Mouse (Mus musculus) urinary bladder, postnatal 36 days (tissue): ENCODE results near the gene Them7.

Experiments
- DNase-seq, 2 experiments: peaks; one replicate each; pipeline ENCODE4 v3.0.0; 2022; ENCODE audit warnings: low spot score in 2 of 2, mixed read lengths in 1 of 2

Gene Them7

DNA sequence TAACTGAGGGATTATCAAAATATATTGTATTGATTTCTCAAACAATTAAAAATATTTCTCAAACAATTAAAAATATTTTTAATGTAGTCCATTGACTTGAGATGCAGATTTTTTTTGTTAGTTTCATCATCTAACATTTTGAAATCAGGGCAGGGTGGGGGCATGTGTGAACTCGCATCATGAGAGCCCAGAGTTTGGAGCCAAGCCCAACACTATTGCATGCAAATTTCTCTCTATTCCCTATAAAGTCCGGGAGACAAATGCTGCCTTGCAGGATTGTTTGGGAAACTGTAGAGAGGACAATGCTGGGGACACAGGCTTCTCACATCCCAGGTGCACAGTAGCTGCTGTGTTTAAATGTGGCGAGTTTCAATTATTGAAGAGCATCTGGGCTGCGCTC is 151.6 kb downstream of the Them7 start:
- DNase-seq = peak in 1 of 2 experiments; percentile 44

GRCm38 (mm10) chr2:105379682-105380081 is 155.6 kb downstream of the Them7 start:
- no peak for DNase-seq

- DNase-seq = no peak
These were observed 156.7 kb downstream of the Them7 start for GRCm38 (mm10) chr2:105380757-105381319.

GRCm38 (mm10) chr2:105383063-105383462 is 158.9 kb downstream of the Them7 start:
- no peak for DNase-seq

- no peak for DNase-seq
These were observed 160.9 kb downstream of the Them7 start for GRCm38 (mm10) chr2:105384998-105385397.

DNA sequence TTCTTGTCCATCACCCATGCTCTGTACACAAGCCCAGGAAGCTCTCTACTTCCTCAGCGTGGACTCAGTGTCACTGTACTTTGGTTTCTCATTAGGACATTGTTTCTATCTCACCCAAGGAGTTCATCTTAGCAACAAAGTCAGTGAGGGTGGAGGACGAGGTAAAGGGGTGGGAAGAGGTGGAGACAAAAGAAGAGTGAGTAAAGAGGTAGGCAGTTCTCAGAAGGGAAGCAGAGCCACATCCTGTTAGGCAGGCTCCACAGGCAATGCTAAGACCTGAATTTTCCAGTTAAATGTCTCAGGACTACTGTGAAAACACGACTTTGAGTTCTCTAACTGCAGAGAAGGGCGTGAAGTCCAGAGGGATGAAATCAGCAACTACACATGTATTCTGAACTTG is 162.3 kb downstream of the Them7 start:
- DNase-seq = no peak

GRCm38 (mm10) chr2:105389007-105389890 is 165.1 kb downstream of the Them7 start:
- DNase-seq = no peak

DNA sequence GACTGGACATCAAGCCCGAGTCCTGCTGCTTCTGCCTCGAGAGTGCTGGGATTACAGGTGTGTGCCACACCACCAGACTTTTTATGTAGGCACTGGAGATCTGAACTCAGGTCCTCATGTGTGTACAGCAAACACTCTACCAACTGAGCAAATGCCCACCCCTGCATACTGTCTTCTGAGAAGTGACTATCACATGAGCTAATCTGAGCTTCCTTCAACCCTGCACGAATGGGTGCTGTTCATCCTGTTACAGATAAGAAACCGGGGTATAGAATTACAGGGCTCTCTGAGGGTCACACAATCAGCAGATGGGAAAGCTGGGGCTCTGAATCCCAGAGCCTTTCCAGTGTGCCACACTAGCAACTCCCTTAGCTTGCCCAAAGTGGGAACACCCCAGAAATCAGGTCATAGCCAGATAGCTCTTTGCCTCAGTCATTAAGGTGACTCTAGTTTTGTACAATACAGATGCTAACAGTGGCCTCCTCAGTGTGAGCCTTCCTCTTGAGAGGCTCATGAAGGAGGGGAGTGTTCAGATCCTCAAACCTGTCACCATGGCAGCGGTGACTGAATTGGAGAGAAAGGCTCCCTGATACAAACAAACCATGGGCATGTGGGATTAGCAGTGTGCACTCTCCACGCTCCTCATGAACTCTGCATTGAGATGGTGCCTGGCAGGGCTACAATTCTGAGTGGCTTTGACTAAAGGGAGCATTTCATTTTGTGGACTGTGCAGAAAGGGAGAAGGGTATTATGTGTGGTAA is 166.7 kb downstream of the Them7 start:
- no peak for DNase-seq

DNA sequence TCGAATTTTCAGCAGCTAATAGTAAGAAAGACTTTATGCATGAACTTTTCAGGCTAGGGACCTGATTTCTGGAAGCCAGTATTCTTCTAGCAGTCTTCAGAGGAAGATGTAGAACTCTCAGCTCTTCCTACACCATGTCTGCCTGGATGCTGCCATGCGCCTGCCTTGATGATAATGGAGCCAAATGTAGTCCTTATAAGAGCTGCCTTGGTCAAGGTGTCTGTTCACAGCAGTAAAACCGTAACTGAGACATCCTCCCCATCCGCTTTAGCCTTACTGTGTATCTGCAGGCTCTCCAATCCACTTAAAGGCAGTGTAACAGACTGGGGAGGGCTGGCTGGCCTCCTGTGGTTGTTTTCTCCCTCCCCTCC is 167.3 kb downstream of the Them7 start:
- DNase-seq = no peak

DNA sequence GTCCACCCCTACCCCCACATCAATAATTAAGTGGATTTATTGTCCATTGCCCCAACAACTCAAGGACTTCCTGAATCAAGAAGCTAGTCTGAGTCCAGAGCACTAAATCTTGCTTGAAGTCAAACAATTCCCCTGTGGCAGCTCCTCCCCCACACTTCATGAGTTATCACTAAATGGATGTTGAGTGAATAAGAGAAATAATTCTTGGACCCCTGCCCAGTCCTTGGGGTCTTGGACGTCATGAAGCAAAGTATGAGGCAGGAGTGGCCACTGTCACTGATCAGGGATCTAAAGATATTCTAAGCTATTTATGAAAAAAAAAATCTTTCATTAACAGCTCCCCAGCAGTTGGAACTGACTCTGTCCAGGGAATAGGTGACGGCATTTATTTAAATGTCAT is 168.4 kb downstream of the Them7 start:
- DNase-seq = no peak

DNA sequence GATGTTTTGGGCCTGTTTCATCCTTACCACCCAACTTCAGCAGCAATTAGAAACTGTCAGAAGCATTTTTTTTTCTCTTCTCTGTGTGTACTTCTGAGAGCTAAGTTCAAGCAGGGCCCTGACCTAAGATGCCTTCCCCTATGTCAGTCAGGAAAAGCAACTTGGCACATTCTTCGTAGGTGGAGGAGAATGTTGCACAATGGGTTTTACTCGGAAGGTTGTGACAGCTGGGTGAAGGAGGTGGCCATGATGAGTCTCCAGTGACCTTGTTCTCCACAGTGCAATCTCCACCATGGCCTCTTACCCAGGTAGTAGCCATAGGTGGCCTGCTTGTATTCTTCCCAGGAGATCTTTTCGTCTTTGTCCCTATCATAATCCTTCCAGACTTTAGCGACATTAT is 170.3 kb downstream of the Them7 start:
- no peak for DNase-seq

- no peak for DNase-seq
These were observed 171.9 kb downstream of the Them7 start for GRCm38 (mm10) chr2:105396066-105396465.

DNA sequence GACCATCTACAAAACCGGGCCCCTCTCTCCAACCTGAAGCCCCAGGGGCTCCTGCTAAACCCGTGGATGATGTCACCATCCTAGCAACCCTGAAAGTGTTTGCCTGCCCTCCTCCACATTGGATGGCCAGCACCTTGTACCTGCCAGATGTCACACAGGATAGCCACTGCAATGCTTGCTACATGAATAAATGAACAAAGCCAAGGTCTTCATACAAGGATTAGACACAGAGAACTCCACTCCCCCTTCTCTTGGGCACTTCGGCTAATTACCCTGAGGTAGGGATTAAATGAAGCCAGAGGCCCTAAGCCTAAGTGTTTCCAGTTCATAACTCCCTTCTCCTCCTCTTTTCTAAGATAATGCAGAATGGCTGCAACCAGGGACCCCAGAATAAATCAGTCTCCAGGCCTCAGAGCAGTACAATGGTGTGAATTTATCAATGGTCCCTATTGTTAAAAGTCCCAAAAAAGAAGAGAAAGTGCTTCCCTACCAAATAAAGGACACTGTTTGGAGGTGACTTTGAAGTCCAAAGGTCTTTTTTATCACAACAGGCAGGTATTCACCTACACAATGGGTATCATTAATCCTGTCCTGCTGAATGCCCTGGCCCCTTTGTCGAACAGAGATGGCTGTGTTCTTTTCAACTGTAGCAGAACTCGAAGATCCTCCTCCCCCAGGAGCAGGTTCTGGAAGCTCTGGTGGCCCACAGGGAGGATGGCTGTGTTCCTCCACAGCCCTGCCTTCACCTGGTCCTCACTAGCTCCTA is 173.5 kb downstream of the Them7 start:
- no peak for DNase-seq

GRCm38 (mm10) chr2:105398636-105399084 is 174.5 kb downstream of the Them7 start:
- peak; percentile 38 to 51 for DNase-seq

DNA sequence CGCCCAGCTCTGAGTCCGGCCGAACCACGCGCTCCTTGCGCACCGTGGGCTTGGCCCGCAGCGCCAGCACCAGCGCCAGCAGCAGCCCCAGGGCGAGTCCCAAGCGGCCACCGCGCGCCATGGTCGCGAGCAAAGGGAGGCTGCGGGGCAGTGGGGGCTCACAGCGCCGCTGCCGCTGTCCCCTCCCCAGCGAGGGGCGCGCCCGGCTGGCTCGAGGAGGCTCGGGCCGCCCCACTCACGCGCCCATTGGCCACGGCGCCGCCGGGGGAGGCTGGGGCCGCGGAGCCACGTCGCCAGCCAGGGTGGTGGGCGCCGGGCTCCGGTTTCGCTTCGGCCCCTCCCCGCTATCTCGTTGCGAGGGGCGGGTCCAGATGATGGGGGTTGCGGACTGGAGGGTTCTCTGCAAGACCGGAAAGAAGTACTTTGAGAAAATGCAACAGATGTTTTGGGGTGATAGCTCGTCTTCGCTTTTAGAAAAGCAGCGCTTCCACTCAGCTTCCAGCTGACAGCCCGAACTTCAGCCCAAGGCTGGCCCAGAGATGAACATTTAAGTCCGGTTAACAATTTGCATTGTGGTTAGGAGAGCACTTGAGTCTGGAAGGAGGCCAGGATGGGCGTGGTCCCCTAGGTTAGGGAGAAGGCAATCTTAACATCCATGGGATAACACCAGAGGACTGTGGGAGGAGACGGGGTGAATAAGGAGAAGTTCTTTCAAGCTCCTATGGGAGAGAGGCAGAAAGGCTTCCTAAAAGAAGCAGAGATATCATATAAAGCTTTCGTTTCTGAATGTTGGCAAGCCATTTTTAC is 175.2 kb downstream of the Them7 start, which contains the start of gene Rcn1:
Rcn1 (minus strand) TSS at position 235 of the 807 bp plus-strand sequence.
- peak; percentile 72 to 81 for DNase-seq

DNA sequence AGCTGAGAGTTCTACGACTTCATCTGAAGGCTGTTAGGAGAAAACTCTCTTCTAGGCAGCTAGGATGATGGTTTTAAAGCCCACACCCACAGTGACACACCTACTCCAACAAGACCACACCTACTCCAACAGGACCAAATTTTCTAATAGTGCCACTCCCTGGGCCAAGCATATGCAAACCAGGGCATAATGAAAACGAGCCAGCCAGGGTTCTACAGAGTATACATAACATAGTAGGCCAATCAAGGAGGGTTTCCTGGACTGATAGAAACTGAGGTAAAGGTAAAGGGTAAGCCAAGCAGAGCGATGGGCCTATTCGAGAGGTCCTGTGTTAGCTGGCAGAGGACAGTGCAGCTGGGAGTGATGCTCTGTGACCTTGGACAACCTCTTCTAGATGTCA is 176.4 kb downstream of the Them7 start:
- no peak for DNase-seq

DNA sequence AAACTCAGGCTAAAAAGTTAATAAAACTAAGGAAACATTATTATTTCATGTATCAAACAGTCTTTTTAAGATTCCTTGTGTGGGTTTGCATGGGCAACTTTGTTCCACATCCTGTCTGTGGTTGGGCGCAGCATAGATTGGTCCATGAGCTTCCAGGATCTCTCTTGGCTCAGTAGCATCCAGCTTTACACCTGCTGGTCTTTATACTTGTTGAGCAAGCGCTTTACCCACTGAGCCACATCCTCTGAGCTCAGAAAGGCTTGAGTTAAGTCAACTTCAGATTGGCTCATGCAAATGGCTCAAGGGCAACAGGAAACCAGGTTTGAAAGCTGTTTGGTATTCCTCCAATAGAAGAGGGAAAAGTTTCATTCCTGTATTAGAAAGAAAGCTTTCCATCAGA is 178.1 kb downstream of the Them7 start:
- DNase-seq = no peak

DNA sequence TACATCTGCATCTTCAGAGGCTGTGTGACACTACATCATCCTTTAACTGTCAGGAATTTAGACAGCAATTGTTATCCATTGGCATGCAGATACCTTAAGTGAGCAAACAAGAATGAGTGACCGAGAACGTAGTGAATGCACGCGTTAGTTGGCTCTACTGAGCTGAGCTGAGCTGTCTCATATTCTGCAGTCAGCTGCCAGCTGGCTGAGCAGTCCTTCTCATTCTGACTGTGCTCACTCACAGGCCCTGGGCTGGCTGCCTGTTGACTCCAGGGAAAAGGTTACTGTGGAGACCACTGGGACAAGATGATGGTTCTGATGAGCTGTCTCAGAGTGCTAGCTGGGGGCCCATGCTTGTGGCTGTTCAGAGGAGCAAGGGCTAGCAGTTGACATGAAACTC is 184.4 kb downstream of the Them7 start:
- peak; percentile 19 to 56 for DNase-seq

GRCm38 (mm10) chr2:105409253-105409652 is 185.1 kb downstream of the Them7 start:
- no peak for DNase-seq

DNA sequence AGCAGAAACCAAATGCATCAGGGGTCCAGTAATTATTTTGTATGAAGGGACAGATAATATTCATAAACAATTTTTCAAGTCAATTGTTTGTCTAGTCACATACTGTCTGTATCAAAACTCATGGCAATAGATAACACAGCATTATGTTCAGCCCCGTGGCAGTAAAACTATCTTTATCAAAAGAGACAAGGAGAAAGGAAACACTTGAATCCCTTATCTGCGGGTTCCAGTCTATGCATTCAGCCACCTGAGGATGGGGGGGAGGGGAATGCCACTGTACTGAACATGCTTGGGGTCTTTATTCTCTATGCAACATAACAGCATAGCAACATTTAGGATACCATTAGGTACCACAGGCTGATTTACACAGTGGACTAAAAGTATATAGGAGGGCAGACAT is 190.2 kb downstream of the Them7 start:
- no peak for DNase-seq
